Mouse (Mus musculus): ENCODE measurements at regions not wholly inside any gene's neighbourhood (a gene's known extent, or its start where the extent isn't known, plus 50 kb on each side); places are given as distances from the start of the nearest gene placed in this dataset.
A peak's percentile ranks its signal among the peaks of the same experiment; 100 is the strongest.

DNA sequence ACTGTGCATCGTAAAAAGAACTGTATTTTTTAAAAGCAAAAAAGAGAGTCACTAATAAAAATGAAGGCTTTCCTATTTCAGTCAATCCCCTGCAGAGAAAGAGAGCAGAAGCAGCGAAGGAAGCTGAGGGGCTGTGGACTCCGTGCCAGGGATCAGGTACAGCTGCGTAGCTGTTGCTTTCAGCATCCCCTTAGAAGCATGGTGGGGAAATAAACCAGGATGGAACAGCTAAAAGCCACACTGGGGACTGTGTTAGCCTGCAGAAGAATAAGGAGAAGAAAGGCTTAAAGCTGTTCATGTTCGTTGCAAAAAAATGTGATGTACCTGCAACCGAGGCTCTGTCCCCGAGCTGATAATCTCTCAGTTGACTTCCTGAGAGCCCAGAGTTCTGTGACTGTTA lies 1302.6 kb upstream of the Sel1l start:
- no peaks in the 10 kb centered on the region for H3K36me3 ChIP-seq (ENCODE audit: control insufficient read depth, insufficient read depth, low read length)
- H3K27me3 ChIP-seq (ENCODE audit: control insufficient read depth, insufficient read depth, low read length), result no peaks in the 10 kb centered on the region
- DNase-seq (ENCODE audit: extremely low read depth, low read depth, low spot score), result no peak
- H3K4me1 ChIP-seq (ENCODE audit: control insufficient read depth, insufficient read depth, low read length), result no peaks in the 10 kb centered on the region
- 70% methylated on average over 7 of the region's 7 CpGs for WGBS
- no peak overlapping the region for H3K27ac ChIP-seq (replicated peaks; ENCODE audit: insufficient read depth, low read depth, low read length)
- TF ChIP-seq POLR2A (IDR thresholded peaks at IDR 0.05; ENCODE audit: extremely low read depth, insufficient read depth, low read length), result no peak
- no peak for TF ChIP-seq CTCF (IDR thresholded peaks at IDR 0.05; ENCODE audit: low read depth, low read length)
- no peak overlapping the region for H3K9ac ChIP-seq (ENCODE audit: low read depth, low read length)
- H3K4me3 ChIP-seq (ENCODE audit: insufficient read depth, low read depth, low read length), result no peak overlapping the region
- no peaks in the 10 kb centered on the region for H3K79me2 ChIP-seq (ENCODE audit: control insufficient read depth, insufficient read depth, low read length)

DNA sequence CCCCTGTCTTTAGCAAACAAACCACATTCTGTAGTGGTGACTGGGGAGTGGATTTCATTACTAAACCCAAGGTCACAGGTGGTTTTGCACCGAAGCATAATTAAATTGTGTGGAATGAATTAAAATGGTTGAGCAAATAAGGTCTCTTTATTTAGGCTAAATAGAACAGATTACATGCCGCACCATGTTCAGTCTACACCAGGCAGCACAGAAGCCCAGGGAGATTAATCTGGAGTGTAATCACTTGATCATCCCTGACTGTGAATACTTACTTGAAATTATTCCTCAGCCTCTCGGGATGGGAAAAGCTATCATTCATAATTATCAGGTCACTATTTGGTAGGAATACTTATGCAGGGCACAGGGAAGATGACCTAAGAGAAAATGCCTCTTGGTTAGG lies 1293.3 kb upstream of the Sel1l start:
- Histone ChIP-seq H3K27me3 (ENCODE audit: control insufficient read depth, insufficient read depth, low read length) (no peaks in the 10 kb centered on the region), H3K4me1 (ENCODE audit: control insufficient read depth, insufficient read depth, low read length) (no peaks in the 10 kb centered on the region), H3K79me2 (ENCODE audit: control insufficient read depth, insufficient read depth, low read length) (no peaks in the 10 kb centered on the region), H3K36me3 (ENCODE audit: control insufficient read depth, insufficient read depth, low read length) (no peaks in the 10 kb centered on the region), H3K27ac (replicated peaks; ENCODE audit: insufficient read depth, low read depth, low read length) (no peak overlapping the region), H3K9ac (ENCODE audit: low read depth, low read length) (no peak overlapping the region), H3K4me3 (ENCODE audit: insufficient read depth, low read depth, low read length) (no peak overlapping the region)
- TF ChIP-seq POLR2A (IDR thresholded peaks at IDR 0.05; ENCODE audit: extremely low read depth, insufficient read depth, low read length) (no peak), CTCF (IDR thresholded peaks at IDR 0.05; ENCODE audit: low read depth, low read length) (no peak)
- no peak for DNase-seq (ENCODE audit: extremely low read depth, low read depth, low spot score)
- 70% methylated on average over 3 of the region's 3 CpGs for WGBS

DNA sequence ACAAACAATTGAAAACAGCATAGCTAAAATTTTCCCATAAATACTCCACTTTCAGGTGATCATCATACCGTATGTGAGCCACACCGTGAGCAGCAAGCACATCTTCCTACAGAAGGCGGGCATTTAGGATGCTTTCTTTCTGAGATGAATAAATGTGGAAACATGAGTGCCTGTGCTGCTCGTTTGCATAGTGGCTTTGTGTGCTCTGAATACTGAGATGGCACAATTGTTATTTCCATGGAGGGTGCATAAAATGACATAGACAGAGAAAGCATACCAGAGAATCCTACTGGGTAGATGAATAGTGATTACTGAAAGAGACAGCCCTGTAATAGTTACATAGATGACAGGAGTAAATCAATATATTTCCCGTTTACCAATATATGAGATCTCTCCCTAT lies 1287.4 kb upstream of the Sel1l start:
- Histone ChIP-seq H3K36me3 (ENCODE audit: control insufficient read depth, insufficient read depth, low read length) (no peaks in the 10 kb centered on the region), H3K79me2 (ENCODE audit: control insufficient read depth, insufficient read depth, low read length) (no peaks in the 10 kb centered on the region), H3K27ac (replicated peaks; ENCODE audit: insufficient read depth, low read depth, low read length) (no peak overlapping the region), H3K4me1 (ENCODE audit: control insufficient read depth, insufficient read depth, low read length) (no peaks in the 10 kb centered on the region), H3K27me3 (ENCODE audit: control insufficient read depth, insufficient read depth, low read length) (no peaks in the 10 kb centered on the region), H3K9ac (ENCODE audit: low read depth, low read length) (no peak overlapping the region), H3K4me3 (ENCODE audit: insufficient read depth, low read depth, low read length) (no peak overlapping the region)
- TF ChIP-seq POLR2A (IDR thresholded peaks at IDR 0.05; ENCODE audit: extremely low read depth, insufficient read depth, low read length), result no peak
- no peak for TF ChIP-seq CTCF (IDR thresholded peaks at IDR 0.05; ENCODE audit: low read depth, low read length)
- no peak for DNase-seq (ENCODE audit: extremely low read depth, low read depth, low spot score)
- 86% methylated on average over 5 of the region's 5 CpGs for WGBS

DNA sequence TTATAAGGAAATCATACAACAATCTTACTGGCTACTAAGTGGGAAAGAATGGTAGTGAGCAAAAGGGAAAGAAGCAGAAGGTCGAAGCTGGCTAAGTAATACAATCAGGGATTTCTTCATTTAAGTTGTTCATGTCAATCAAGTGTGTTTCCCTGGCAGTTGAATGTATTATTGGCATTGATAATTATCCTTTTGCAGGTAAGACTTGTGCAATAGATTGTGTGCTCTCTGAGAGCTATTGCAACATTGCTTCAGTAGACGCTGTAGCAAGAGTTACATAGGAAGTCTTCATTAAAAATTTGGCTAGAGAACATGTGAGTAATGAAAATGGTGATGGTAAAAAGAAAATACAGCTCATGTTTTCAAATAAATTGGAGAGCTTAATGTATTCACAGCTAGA lies 1273.3 kb upstream of the Sel1l start:
- no peaks in the 10 kb centered on the region for H3K27me3 ChIP-seq (ENCODE audit: control insufficient read depth, insufficient read depth, low read length)
- no peaks in the 10 kb centered on the region for H3K4me1 ChIP-seq (ENCODE audit: control insufficient read depth, insufficient read depth, low read length)
- no peak overlapping the region for H3K27ac ChIP-seq (replicated peaks; ENCODE audit: insufficient read depth, low read depth, low read length)
- TF ChIP-seq POLR2A (IDR thresholded peaks at IDR 0.05; ENCODE audit: extremely low read depth, insufficient read depth, low read length), result no peak
- no peak for TF ChIP-seq CTCF (IDR thresholded peaks at IDR 0.05; ENCODE audit: low read depth, low read length)
- 41% methylated on average over 2 of the region's 2 CpGs for WGBS
- H3K79me2 ChIP-seq (ENCODE audit: control insufficient read depth, insufficient read depth, low read length), result no peaks in the 10 kb centered on the region
- H3K4me3 ChIP-seq (ENCODE audit: insufficient read depth, low read depth, low read length), result no peak overlapping the region
- peak; percentile 20 for DNase-seq (ENCODE audit: extremely low read depth, low read depth, low spot score)
- H3K9ac ChIP-seq (ENCODE audit: low read depth, low read length), result no peak overlapping the region
- H3K36me3 ChIP-seq (ENCODE audit: control insufficient read depth, insufficient read depth, low read length), result no peaks in the 10 kb centered on the region

DNA sequence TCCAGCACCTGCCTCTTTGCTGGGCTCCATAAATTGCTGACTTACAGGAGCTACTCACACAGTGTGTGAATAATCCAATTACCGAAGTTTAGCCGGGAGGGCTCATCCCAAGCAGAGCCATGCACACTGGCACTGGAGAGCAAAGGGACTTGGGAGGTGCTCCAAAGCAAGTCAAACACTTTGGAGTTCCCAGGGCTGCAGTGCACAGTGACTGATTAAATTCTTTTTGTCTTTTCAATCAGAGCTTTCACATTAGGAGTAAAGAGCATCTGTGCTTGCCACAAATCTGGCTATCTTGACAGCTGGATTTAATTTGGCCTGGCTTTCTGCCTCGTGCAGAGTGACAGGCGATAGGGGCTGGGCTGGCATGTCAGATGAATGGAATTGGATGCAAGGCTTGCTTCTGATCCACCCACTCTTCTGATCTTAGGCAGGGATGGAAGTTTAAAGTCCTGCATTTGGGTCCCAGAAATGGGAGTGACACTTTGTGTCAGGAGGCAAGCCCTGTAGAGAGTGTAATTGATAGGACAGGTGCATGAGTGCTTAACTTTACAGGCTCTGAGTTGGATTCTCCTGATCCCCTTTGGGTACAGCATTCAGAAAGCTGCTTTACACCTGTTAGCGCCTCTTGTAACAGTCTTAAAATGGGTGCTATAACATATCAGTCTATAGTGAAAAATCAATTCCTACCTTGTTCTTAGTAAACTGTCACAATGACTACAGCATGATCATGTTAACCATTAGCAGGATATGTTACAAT lies 1239.3 kb upstream of the Sel1l start:
- Histone ChIP-seq H3K36me3 (ENCODE audit: control insufficient read depth, insufficient read depth, low read length) (no peaks in the 10 kb centered on the region), H3K27me3 (ENCODE audit: control insufficient read depth, insufficient read depth, low read length) (no peaks in the 10 kb centered on the region), H3K4me1 (ENCODE audit: control insufficient read depth, insufficient read depth, low read length) (no peaks in the 10 kb centered on the region), H3K9ac (ENCODE audit: low read depth, low read length) (no peak overlapping the region), H3K79me2 (ENCODE audit: control insufficient read depth, insufficient read depth, low read length) (no peaks in the 10 kb centered on the region), H3K4me3 (ENCODE audit: insufficient read depth, low read depth, low read length) (no peak overlapping the region), H3K27ac (replicated peaks; ENCODE audit: insufficient read depth, low read depth, low read length) (no peak overlapping the region)
- DNase-seq (ENCODE audit: extremely low read depth, low read depth, low spot score), result no peak
- 66% methylated on average over 5 of the region's 5 CpGs for WGBS
- no peak for TF ChIP-seq CTCF (IDR thresholded peaks at IDR 0.05; ENCODE audit: low read depth, low read length)
- TF ChIP-seq POLR2A (IDR thresholded peaks at IDR 0.05; ENCODE audit: extremely low read depth, insufficient read depth, low read length), result no peak

DNA sequence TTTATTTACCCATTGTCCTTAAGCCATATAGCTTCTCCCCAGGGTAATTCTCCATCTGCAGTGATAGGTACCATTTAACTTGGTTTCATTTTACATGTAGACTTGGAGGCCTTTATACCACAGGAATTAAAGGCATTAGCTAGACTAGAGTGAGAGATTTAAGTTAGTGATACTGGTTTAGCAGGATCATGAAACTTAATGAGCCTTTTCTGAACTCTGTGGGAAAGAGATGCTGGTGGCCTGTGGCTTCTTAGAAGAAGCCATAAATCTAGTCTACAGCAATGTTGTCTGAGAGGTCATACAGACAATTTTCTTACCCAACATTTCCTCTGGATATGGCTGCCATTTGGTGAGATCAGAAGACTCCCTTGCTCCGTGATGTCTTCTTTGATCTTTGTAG lies 1214.9 kb upstream of the Sel1l start:
- Histone ChIP-seq H3K79me2 (ENCODE audit: control insufficient read depth, insufficient read depth, low read length) (no peaks in the 10 kb centered on the region), H3K27me3 (ENCODE audit: control insufficient read depth, insufficient read depth, low read length) (no peaks in the 10 kb centered on the region), H3K27ac (replicated peaks; ENCODE audit: insufficient read depth, low read depth, low read length) (no peak overlapping the region), H3K4me1 (ENCODE audit: control insufficient read depth, insufficient read depth, low read length) (no peaks in the 10 kb centered on the region), H3K9ac (ENCODE audit: low read depth, low read length) (no peak overlapping the region), H3K4me3 (ENCODE audit: insufficient read depth, low read depth, low read length) (no peak overlapping the region), H3K36me3 (ENCODE audit: control insufficient read depth, insufficient read depth, low read length) (no peaks in the 10 kb centered on the region)
- no peak for DNase-seq (ENCODE audit: extremely low read depth, low read depth, low spot score)
- 68% methylated on average over 1 of the region's 1 CpGs for WGBS
- TF ChIP-seq POLR2A (IDR thresholded peaks at IDR 0.05; ENCODE audit: extremely low read depth, insufficient read depth, low read length) (no peak), CTCF (IDR thresholded peaks at IDR 0.05; ENCODE audit: low read depth, low read length) (no peak)

All from liver, adult 2 months (tissue).